Mouse (Mus musculus): ENCODE results near the gene Spns3.
A peak's percentile ranks its signal among the peaks of the same experiment; 100 is the strongest.

Gene Spns3

DNA sequence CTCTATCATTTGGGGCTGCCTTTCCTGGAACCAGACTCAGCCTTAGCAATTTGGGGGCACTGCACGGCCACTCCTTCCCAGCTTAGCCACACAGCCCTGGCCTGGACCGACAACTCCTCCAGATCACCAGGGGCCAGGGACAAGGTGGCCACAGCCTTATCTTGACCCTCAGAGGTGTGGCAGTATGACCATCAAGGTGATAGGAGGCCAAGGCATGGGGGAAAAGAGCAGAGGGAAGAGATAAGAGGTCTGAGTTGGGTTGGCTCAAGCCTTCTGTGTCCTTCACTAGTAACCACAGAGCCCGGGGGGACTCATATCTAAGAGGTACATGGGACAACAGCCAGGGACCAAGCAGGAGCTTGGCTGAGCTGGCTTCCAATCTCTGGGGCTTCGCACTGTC, 68.4 kb downstream of the Spns3 start:
- peak; percentile 95 for DNase-seq (ENCODE audit: low read depth)

- DNase-seq (ENCODE audit: low read depth): no peak
Observed at GRCm38 (mm10) chr11:72481313-72481712, 69.0 kb downstream of the Spns3 start.

GRCm38 (mm10) chr11:72479499-72479898, 70.8 kb downstream of the Spns3 start:
- DNase-seq (ENCODE audit: low read depth): peak; percentile 88

GRCm38 (mm10) chr11:72478228-72478627, 72.1 kb downstream of the Spns3 start:
- DNase-seq (ENCODE audit: low read depth): peak; percentile 90

GRCm38 (mm10) chr11:72477653-72478052, 72.7 kb downstream of the Spns3 start:
- DNase-seq (ENCODE audit: low read depth): no peak

DNA sequence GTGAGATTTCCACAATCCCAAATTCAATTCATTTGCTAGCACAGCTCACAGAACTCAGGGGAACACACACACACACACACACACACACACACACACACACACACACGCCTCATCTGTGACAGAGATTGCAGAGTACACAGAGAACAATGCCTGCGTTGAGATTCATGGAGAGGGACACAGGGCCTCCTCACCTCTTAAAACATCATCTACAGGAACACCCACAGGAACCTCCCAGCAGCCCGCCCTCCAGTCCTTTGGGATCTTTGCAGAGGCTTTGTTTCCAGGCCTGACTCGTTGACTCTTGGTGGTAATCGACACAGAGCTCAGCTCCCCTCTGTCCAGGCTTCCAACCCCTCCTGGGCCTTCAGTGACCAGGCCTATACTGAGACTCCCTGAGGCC, 73.1 kb downstream of the Spns3 start:
- DNase-seq (ENCODE audit: low read depth): peak; percentile 29

GRCm38 (mm10) chr11:72476074-72476625, 74.2 kb downstream of the Spns3 start:
- DNase-seq (ENCODE audit: low read depth): peak; percentile 61

DNA sequence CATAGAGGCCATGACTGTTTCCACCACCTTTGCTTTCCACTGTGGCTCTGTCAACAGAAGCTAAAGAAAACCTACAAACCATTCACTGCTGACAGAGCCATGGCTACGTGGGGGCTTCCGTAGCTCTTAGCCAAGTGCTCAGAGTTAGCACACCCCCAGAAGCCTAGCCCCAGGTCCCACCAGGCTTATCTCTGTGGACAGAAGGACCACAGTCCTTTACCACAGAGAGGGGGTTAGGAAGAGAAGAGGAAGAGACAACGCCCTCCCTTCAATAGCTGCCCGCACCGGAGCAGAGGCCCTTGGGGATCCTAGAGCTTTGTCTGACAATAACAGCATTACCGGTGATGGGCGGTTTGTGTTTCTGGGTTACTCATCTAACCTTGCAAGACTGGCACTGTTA, 74.9 kb downstream of the Spns3 start:
- DNase-seq (ENCODE audit: low read depth): peak; percentile 97

DNA sequence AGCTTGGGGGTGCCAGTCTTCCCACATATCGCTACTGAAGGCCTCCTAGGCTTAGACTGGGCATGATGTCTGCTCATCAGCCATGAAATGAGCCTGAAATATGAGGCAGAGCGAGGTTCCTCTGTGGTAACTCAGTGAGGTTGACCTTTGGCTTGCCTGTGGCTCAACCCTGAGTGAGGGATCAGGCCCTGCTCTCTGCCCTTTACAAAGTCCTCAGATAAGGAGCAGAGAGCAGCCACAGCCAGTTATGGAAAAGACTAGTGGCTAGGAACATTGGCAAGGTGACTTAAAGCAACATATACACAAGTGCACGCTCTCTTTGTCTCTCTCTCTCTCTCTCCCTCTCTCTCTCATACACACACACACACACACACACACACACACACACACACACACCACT, 75.4 kb downstream of the Spns3 start:
- DNase-seq (ENCODE audit: low read depth): peak; percentile 70

DNA sequence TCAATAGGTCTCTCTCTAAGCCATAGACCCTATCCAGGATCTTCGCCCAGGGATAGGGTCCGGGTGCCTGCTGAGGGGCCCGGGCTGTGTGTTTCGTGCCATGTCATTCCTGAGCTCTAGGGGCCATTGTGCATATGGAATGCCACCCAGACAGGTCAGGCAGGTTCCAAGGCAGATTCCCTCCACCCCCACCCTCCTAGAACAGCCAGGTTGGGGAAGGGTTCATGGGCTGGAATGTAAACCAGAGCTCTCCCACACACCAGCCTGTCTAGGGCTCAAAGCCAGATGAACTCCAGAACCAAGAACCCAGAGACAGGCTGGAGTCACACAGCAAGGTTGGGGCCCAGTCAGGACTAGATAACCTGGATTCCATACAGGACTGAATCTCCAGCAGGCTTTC, 76.8 kb downstream of the Spns3 start:
- DNase-seq (ENCODE audit: low read depth): no peak

DNA sequence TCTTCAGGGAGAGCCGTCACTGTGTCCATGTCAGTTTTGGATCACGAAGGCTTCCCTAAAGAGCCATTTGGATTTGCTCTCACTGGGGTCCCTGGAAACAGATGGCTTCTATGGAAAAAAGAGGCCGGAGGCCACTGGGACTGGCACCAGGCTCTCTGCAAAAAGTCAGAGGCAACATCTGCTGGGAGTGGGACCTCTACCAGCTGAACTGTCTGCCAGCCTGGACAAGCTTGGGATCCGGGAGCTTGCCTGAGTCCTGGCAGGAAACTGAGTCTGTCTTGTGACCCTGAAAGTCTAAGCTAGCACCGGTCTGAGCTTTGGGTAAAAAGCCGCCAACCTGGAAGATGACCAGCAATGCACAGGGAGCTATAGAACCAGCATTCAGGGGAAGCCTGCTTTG, 78.9 kb downstream of the Spns3 start:
- no peak for DNase-seq (ENCODE audit: low read depth)

GRCm38 (mm10) chr11:72470004-72470403, 80.3 kb downstream of the Spns3 start:
- peak; percentile 66 for DNase-seq (ENCODE audit: low read depth)

DNA sequence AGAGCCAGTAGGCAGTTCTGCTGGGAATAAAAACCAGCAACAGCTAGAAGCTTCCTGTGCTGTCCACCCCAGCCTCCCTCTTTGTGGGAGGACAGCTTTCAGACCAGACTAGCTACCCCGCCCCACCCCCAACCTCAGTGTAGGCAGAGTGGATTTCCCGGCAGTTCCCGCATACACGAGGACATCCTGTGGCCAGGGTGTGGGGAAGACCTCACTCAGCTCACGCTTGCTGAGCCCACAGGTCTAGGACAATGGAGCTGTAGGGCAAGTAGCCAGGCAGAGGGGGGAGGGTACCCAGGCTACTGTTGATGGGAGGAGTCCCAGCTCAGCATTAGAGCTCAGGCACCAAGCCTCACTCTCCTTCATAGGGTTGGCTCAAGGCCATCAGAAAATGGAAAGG, 81.1 kb downstream of the Spns3 start:
- peak; percentile 89 for DNase-seq (ENCODE audit: low read depth)

DNA sequence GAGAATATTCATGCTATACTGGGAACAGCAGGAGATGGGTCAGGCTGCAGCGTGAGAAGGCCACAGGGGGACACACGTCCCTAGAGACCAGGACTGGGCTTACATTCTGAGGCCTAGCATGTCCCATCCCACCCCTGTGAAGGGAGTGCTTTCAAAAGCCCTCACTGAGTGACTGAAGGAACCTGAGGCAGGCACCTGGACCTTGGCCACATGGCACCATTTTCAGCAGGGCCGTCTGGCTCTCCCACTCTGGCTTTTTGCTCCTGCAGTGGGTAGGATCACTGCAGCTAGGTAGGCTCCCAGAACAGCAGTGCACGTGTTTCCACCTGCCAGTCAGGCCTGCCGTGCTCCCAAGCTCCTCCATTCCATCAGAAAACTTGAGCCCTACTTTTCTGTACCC, 81.8 kb downstream of the Spns3 start:
- no peak for DNase-seq (ENCODE audit: low read depth)

- DNase-seq (ENCODE audit: low read depth): peak; percentile 81
Observed at GRCm38 (mm10) chr11:72466694-72467507, 83.4 kb downstream of the Spns3 start.

GRCm38 (mm10) chr11:72465978-72466693, 84.2 kb downstream of the Spns3 start:
- no peak for DNase-seq (ENCODE audit: low read depth)

DNA sequence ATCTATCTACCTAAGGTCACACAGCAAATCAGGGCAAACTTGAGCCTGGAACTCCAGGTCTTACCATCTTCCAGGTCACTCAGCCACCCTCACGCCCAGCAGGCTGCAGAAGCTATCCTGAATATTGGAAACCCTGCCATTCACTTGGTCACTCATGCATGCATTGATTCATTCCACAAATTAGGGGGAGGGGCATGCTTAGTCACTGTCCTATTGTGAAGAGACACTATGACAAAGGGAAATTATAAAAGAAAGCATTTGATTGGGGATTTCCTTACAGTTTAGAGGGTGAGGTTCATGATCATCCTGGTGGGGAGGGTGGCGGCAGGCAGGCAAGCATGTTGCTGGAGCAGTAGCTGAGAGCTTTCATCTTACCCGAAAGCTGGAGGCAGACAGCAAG, 85.5 kb downstream of the Spns3 start:
- DNase-seq (ENCODE audit: low read depth): no peak

DNA sequence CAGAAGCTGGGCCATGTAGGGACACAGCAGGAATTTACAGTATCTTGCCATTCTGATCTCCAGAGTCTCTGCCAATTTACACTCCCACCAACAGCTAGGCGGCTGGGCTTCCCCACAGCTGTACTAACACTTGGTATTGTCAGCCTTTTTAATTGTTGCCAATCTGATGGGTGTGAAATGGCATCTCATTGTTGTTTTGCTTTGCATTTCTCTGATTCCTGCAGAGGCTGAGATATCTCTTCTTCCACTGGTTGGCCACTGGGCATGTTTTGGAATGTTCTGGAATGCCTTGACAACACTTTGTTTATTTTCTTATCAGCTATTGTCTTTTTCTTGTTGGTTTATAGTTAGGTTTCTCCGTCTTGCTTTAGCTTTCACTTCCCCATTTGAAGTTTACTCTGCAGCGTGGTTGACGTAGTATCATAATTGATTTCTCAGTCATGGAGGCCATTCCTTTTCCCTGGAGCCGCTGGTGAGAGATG, 88.8 kb downstream of the Spns3 start:
- DNase-seq (ENCODE audit: low read depth): no peak

DNA sequence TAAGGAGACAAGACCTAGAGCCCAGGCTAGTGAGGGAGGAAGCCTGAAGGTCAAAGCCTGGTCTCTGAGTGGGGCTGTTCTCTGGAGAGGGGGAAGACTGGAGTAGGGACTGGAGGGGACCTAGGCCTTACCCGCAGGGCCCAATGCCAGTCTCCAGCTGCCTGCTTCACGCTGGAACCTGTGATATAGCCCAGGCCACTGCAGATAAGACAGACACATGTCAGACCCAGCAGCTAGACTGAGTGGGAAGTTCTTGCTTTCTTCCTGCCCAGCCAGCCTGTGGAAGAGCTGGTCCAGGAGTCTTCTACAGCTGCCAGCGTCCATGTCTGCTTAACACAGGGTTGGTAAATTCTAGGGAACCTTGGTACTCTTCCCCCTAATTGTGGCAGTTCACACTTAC, 91.8 kb downstream of the Spns3 start:
- no peak for DNase-seq (ENCODE audit: low read depth)

DNA sequence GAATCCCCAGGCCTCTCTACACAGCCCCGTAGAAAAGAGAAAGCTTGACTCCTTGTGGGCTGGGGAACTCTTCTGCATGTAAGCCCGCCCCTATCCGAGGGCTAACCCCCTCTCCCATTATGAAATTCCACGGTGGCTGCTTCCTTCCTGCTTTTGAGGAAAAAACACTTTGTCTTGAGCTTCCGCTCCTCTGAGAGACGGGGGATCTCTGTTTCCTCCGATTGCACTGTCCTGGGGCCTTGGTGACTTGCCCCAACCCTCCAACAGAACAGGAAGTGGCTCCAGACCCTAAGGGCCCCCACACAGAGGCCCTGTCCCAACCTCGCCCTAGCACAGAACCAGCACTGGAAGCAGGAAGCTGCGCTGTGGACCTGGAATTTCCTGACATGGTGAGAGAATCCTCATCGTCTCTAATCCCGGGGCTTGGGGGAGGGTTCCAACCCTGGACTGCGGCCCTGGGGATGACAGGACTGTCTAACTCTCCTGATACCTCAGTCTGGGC, 92.3 kb downstream of the Spns3 start:
- DNase-seq (ENCODE audit: low read depth): peak; percentile 57

DNA sequence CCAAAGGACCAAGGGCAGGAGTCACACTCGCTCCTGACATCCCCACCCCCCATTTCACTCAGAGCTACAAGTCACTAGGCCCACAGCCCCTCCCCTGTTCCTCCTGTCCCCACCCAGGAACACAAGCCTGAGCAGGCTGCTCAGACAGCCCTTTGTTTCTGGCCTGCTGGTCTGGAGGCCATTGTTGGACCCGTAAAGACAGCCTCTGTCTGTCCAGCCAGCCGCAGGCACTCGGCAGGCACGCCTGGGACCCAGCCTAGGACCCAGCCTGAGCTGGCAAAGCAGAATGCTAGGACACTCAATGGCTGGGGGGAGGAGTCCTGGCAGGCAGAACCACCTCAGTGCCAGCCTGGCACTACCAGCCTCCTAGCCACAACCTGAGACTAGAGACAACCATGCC, 94.6 kb downstream of the Spns3 start:
- no peak for DNase-seq (ENCODE audit: low read depth)

GRCm38 (mm10) chr11:72453105-72453953, 97.0 kb downstream of the Spns3 start:
- DNase-seq (ENCODE audit: low read depth): no peak
